Mouse (Mus musculus) liver, embryonic 14.5 days (tissue): Measurements from ENCODE around the gene Shd.

Source experiments
- CTCF ChIP-seq: IDR thresholded peaks from 2 replicates; pipeline ENCODE4 v1.5.1; 2016; ENCODE audit warnings: antibody characterized with exemption, low read depth, control low read depth
- EP300 ChIP-seq: IDR thresholded peaks from 2 replicates; pipeline ENCODE4 v1.6.1; 2016; ENCODE audit warnings: antibody characterized with exemption, low read depth

GRCm38 (mm10) chr17:55990278-55990898, 20.1 kb downstream of the Shd start:
- no peak for TF ChIP-seq CTCF
- no peak for TF ChIP-seq EP300
